34 mouse cellular contexts compared by ENCODE assay signal in genomic region chr4:135540057-135540456, GRCm38 (mm10). TPM values are rescaled to one million over a fixed set of nuclear protein-coding genes. Genes with fewer than 3 reads are reported as not detected.
DNase-seq lines count a peak whose midpoint lies in the region; ATAC-seq and TF ChIP-seq lines count a peak whose summit lies in the region.
"Had no signal": no experiment of that assay in that cellular context is flagged by ENCODE, and none has a peak within 500 bp of the region (broad histone marks: within the 10 kb centered on the region; RNA-seq: fewer than 3 reads in every experiment).

No protein-coding gene starts in this region.

- WGBS in forebrain, postnatal 0 days = 36% methylated on average over 9 of the region's 9 CpGs
- 60% methylated on average over 9 of the region's 9 CpGs for WGBS in forebrain, embryonic 13.5 days
- 52% methylated on average over 9 of the region's 9 CpGs for WGBS in neural tube, embryonic 13.5 days
- WGBS in neural tube, embryonic 15.5 days = 42% methylated on average over 9 of the region's 9 CpGs

- H3K27me3 ChIP-seq in forebrain, postnatal 0 days (ENCODE audit: insufficient read depth, low read length) = no peaks in the 10 kb centered on the region
- 0 out of 2 replicates have a peak, but pooled peaks cover 3% of the 10 kb centered on the region for H3K27me3 ChIP-seq in forebrain, embryonic 13.5 days
- H3K27me3 ChIP-seq in neural tube, embryonic 13.5 days = no peaks in the 10 kb centered on the region
- 0 out of 2 replicates have a peak, but pooled peaks cover 2% of the 10 kb centered on the region for H3K27me3 ChIP-seq in neural tube, embryonic 15.5 days (replicated peaks)
- H3K27me3 ChIP-seq: limb, embryonic 15.5 days; neural tube, embryonic 12.5 days had no signal

- H3K4me1 ChIP-seq in forebrain, postnatal 0 days (ENCODE audit: insufficient read depth) = no peaks in the 10 kb centered on the region
- H3K4me1 ChIP-seq in forebrain, embryonic 13.5 days = peaks cover 10% of the 10 kb centered on the region
- peaks cover 20% of the 10 kb centered on the region for H3K4me1 ChIP-seq in neural tube, embryonic 13.5 days (replicated peaks)
- H3K4me1 ChIP-seq in neural tube, embryonic 15.5 days = peaks cover 13% of the 10 kb centered on the region

- H3K27ac ChIP-seq in forebrain, postnatal 0 days (ENCODE audit: low read depth, low read length) = no peak overlapping the region
- no peak overlapping the region for H3K27ac ChIP-seq in forebrain, embryonic 13.5 days
- H3K27ac ChIP-seq in neural tube, embryonic 13.5 days (replicated peaks) = peak overlapping the region; percentile 61
- peak overlapping the region; percentile 54; the same call in 1 of the 2 replicates for H3K27ac ChIP-seq in neural tube, embryonic 15.5 days (replicated peaks)
- H3K27ac ChIP-seq: forebrain, embryonic 12.5 days; kidney, embryonic 15.5 days; layer of hippocampus, adult 2 months; limb, embryonic 10.5 days; limb, embryonic 15.5 days; liver, embryonic 13.5 days; neural tube, embryonic 12.5 days; stomach, postnatal 0 days had no signal

- no peaks in the 10 kb centered on the region for H3K36me3 ChIP-seq in forebrain, postnatal 0 days (ENCODE audit: insufficient read depth)
- no peaks in the 10 kb centered on the region for H3K36me3 ChIP-seq in forebrain, embryonic 13.5 days (ENCODE audit: poor library complexity, severe bottlenecking)
- no peaks in the 10 kb centered on the region for H3K36me3 ChIP-seq in neural tube, embryonic 13.5 days
- no peaks in the 10 kb centered on the region for H3K36me3 ChIP-seq in neural tube, embryonic 15.5 days
- H3K36me3 ChIP-seq: forebrain, embryonic 12.5 days; kidney, embryonic 15.5 days; limb, embryonic 10.5 days; limb, embryonic 15.5 days; liver, embryonic 13.5 days; neural tube, embryonic 12.5 days had no signal

- peak; percentile 47 for ATAC-seq in forebrain, postnatal 0 days
- no peak for ATAC-seq in forebrain, embryonic 13.5 days
- ATAC-seq in neural tube, embryonic 13.5 days (ENCODE audit: low read depth) = peak; percentile 60
- peak; percentile 28; the same call in 1 of the 2 replicates for ATAC-seq in neural tube, embryonic 15.5 days (ENCODE audit: low FRiP score)
- ATAC-seq: CD4-positive, CD25-positive, alpha-beta regulatory T cell, adult 4 months; lung, postnatal 0 days had no signal

- H3K9ac ChIP-seq in forebrain, postnatal 0 days = no peak overlapping the region
- H3K9ac ChIP-seq in forebrain, embryonic 13.5 days = no peak overlapping the region
- H3K9ac ChIP-seq in neural tube, embryonic 13.5 days = no peak overlapping the region
- H3K9ac ChIP-seq in neural tube, embryonic 15.5 days (replicated peaks) = no peak overlapping the region
- H3K9ac ChIP-seq: forebrain, embryonic 12.5 days; kidney, embryonic 15.5 days; limb, embryonic 15.5 days; liver, embryonic 13.5 days; neural tube, embryonic 12.5 days had no signal

- no peak overlapping the region for H3K4me2 ChIP-seq in forebrain, postnatal 0 days (ENCODE audit: low read depth)
- no peak overlapping the region for H3K4me2 ChIP-seq in forebrain, embryonic 13.5 days
- H3K4me2 ChIP-seq in neural tube, embryonic 13.5 days = no peak overlapping the region
- no peak overlapping the region for H3K4me2 ChIP-seq in neural tube, embryonic 15.5 days
- H3K4me2 ChIP-seq: forebrain, embryonic 12.5 days; heart, embryonic 11.5 days; kidney, embryonic 15.5 days; limb, embryonic 15.5 days; liver, embryonic 13.5 days; midbrain, embryonic 11.5 days; neural tube, embryonic 12.5 days had no signal

- no peak for DNase-seq in forebrain, postnatal 0 days
- DNase-seq in left cerebral cortex, postnatal 4 days = peak; percentile 36
- DNase-seq in left cerebral cortex, adult 11 months (ENCODE audit: low spot score) = no peak
- DNase-seq in neural tube, embryonic 10.5 days (ENCODE audit: extremely low spot score, low spot score) = no peak
- no peak for DNase-seq in gastrocnemius, postnatal 25 days
- DNase-seq: adrenal gland, postnatal 14 days; cerebellum, adult 11-12 months; cerebellum, postnatal 14 days; gastrocnemius, postnatal 36 days; heart, adult 18-20 months; heart, postnatal 36 days; kidney, adult 18-20 months; kidney, postnatal 25 days; liver, embryonic 13.5 days; lung, adult 18-20 months; lung, postnatal 4 days; right cerebral cortex, postnatal 4 days; thymus, adult 18-20 months; thymus, postnatal 25 days had no signal

- intact Hi-C loops in left cerebral cortex, postnatal 4 days (cut with DNase I) = no loop called here

- no peak for TF ChIP-seq CTCF in forebrain, postnatal 0 days (IDR thresholded peaks at IDR 0.05; ENCODE audit: low read depth)

- H3K4me3 ChIP-seq in forebrain, postnatal 0 days (ENCODE audit: low read depth, low read length) = no peak overlapping the region
- no peak overlapping the region for H3K4me3 ChIP-seq in forebrain, embryonic 13.5 days
- no peak overlapping the region for H3K4me3 ChIP-seq in neural tube, embryonic 13.5 days
- no peak overlapping the region for H3K4me3 ChIP-seq in neural tube, embryonic 15.5 days (replicated peaks)
- H3K4me3 ChIP-seq: erythroblast, embryonic 14.5 days; forebrain, embryonic 12.5 days; kidney, embryonic 15.5 days; layer of hippocampus, adult 2 months; limb, embryonic 10.5 days; limb, embryonic 15.5 days; liver, embryonic 13.5 days; neural tube, embryonic 12.5 days had no signal

- no peaks in the 10 kb centered on the region for H3K9me3 ChIP-seq in forebrain, postnatal 0 days (ENCODE audit: low read length)
- H3K9me3 ChIP-seq in forebrain, embryonic 13.5 days (replicated peaks) = no peaks in the 10 kb centered on the region
- no peaks in the 10 kb centered on the region for H3K9me3 ChIP-seq in neural tube, embryonic 13.5 days
- no peaks in the 10 kb centered on the region for H3K9me3 ChIP-seq in neural tube, embryonic 15.5 days (replicated peaks)
- H3K9me3 ChIP-seq: forebrain, embryonic 12.5 days; kidney, embryonic 15.5 days; limb, embryonic 10.5 days; limb, embryonic 15.5 days; liver, embryonic 13.5 days; neural tube, embryonic 12.5 days had no signal

RNA-seq across cellular contexts. Expression of gene Grhl3, which starts 33.4 kb away (rescaled TPM):
- total RNA-seq in forebrain, postnatal 0 days (2014; rRNA removed) = 1.0 and 1.5 TPM in 2 replicates
- 0.44 and 0.76 TPM in 2 replicates for polyA plus RNA-seq in forebrain, postnatal 0 days (2015; fragmentation: Nextera tagmentation; extraction: Ambion mirVana)
- polyA plus RNA-seq in forebrain, embryonic 13.5 days (2015; fragmentation: Nextera tagmentation; extraction: Ambion mirVana) = 0.63 and 0.79 TPM in 2 replicates
- total RNA-seq in left cerebral cortex, postnatal 4 days (2021) = under 1 TPM; 0.32 to 0.34 TPM
- polyA plus RNA-seq in neural tube, embryonic 13.5 days (2015; fragmentation: Nextera tagmentation; extraction: Ambion mirVana) = 0.50 and 0.81 TPM in 2 replicates
- polyA plus RNA-seq in neural tube, embryonic 15.5 days (2015; fragmentation: Nextera tagmentation; extraction: Ambion mirVana) = 1.1 and 2.6 TPM in 2 replicates
- under 1 TPM in 1 of 2 experiments, not detected in 1; 0.10 TPM for total RNA-seq in gastrocnemius, postnatal 25 days (2021)
- total RNA-seq: heart, adult 18-20 months; heart, postnatal 36 days had no signal
- polyA plus RNA-seq: CD4-positive, CD25-positive, alpha-beta regulatory T cell, adult 4 months; erythroblast, embryonic 14.5 days had no signal

RNA-seq across cellular contexts. Expression of gene Nipal3, which starts 45.2 kb away (rescaled TPM):
- total RNA-seq in forebrain, postnatal 0 days (2014; rRNA removed) = 40.7 and 62.1 TPM in 2 replicates
- polyA plus RNA-seq in forebrain, postnatal 0 days (2015; fragmentation: Nextera tagmentation; extraction: Ambion mirVana) = 3.3 and 6.0 TPM in 2 replicates
- polyA plus RNA-seq in forebrain, embryonic 13.5 days (2015; fragmentation: Nextera tagmentation; extraction: Ambion mirVana) = 2.7 and 4.5 TPM in 2 replicates
- 10 to 100 TPM; 35.4 to 44.1 TPM for total RNA-seq in left cerebral cortex, postnatal 4 days (2021)
- polyA plus RNA-seq in neural tube, embryonic 13.5 days (2015; fragmentation: Nextera tagmentation; extraction: Ambion mirVana) = 5.1 and 8.9 TPM in 2 replicates
- polyA plus RNA-seq in neural tube, embryonic 15.5 days (2015; fragmentation: Nextera tagmentation; extraction: Ambion mirVana) = 8.0 and 8.7 TPM in 2 replicates
- 10 to 100 TPM; 11.0 to 13.6 TPM for total RNA-seq in gastrocnemius, postnatal 25 days (2021)

RNA-seq across cellular contexts. Expression of gene Stpg1, which starts 45.5 kb away (rescaled TPM):
- total RNA-seq in forebrain, postnatal 0 days (2014; rRNA removed) = 0.24 and 0.62 TPM in 2 replicates
- 0.64 and 1.0 TPM in 2 replicates for polyA plus RNA-seq in forebrain, postnatal 0 days (2015; fragmentation: Nextera tagmentation; extraction: Ambion mirVana)
- 0.25 TPM in 1 of 2 replicates, not detected in the other for polyA plus RNA-seq in forebrain, embryonic 13.5 days (2015; fragmentation: Nextera tagmentation; extraction: Ambion mirVana)
- under 1 TPM; 0.16 to 0.24 TPM for total RNA-seq in left cerebral cortex, postnatal 4 days (2021)
- 0.31 and 0.62 TPM in 2 replicates for polyA plus RNA-seq in neural tube, embryonic 13.5 days (2015; fragmentation: Nextera tagmentation; extraction: Ambion mirVana)
- polyA plus RNA-seq in neural tube, embryonic 15.5 days (2015; fragmentation: Nextera tagmentation; extraction: Ambion mirVana) = 0.23 and 0.37 TPM in 2 replicates
- total RNA-seq in gastrocnemius, postnatal 25 days (2021) = under 1 TPM in 1 of 2 experiments, not detected in 1; 0.67 TPM
- total RNA-seq: gastrocnemius, postnatal 36 days had no signal
- polyA plus RNA-seq: CD4-positive, CD25-positive, alpha-beta regulatory T cell, adult 4 months; limb, embryonic 10.5 days; liver, embryonic 13.5 days had no signal

Comparison
In these comparisons a context has a peak if more than half of its experiments do, and no peak if none do; other contexts are left out.
1. H3K27ac ChIP-seq: peak in neural tube, embryonic 13.5 days (single experiment) and neural tube, embryonic 15.5 days (single experiment); none in forebrain, postnatal 0 days (single experiment) and forebrain, embryonic 13.5 days (single experiment).